Mouse (Mus musculus): ENCODE measurements around the gene Tmeff1. TPM values are rescaled to one million over a fixed set of nuclear protein-coding genes. Genes with fewer than 3 reads are reported as not detected.

The Tmeff1 gene
- polyA plus RNA-seq, 1 experiment: 0.58 TPM

- no peaks in the 10 kb centered on the region for H3K27me3 ChIP-seq (ENCODE audit: control insufficient read depth, insufficient read depth, low read length)
- DNase-seq (ENCODE audit: low read depth in 1 of 2, low spot score in 2 of 2): no peak
- H3K27ac ChIP-seq (ENCODE audit: insufficient read depth, low read length): no peak overlapping the region
- H3K4me3 ChIP-seq (ENCODE audit: extremely low read depth, insufficient read depth, insufficient read length): no peak overlapping the region
- TF ChIP-seq POLR2A (IDR thresholded peaks at IDR 0.05; ENCODE audit: low read depth, low read length): no peak
- TF ChIP-seq CTCF (IDR thresholded peaks at IDR 0.05; ENCODE audit: extremely low read depth, insufficient read depth, insufficient read length, insufficient replicate concordance): no peak
- H3K36me3 ChIP-seq (ENCODE audit: control insufficient read depth, insufficient read depth, low read length): no peaks in the 10 kb centered on the region
- no peaks in the 10 kb centered on the region for H3K4me1 ChIP-seq (ENCODE audit: control insufficient read depth, insufficient read depth, insufficient read length)
- 92% methylated on average over 4 of the region's 4 CpGs for WGBS
Measured at GRCm38 (mm10) chr4:48615483-48615882, 30.5 kb downstream of the Tmeff1 start.

- no peak for DNase-seq (ENCODE audit: low read depth in 1 of 2, low spot score in 2 of 2)
- WGBS: 98% methylated on average over 15 of the region's 15 CpGs
- H3K36me3 ChIP-seq (ENCODE audit: control insufficient read depth, insufficient read depth, low read length): no peaks in the 10 kb centered on the region
- no peak overlapping the region for H3K4me3 ChIP-seq (ENCODE audit: extremely low read depth, insufficient read depth, insufficient read length)
- H3K27me3 ChIP-seq (ENCODE audit: control insufficient read depth, insufficient read depth, low read length): no peaks in the 10 kb centered on the region
- TF ChIP-seq POLR2A (IDR thresholded peaks at IDR 0.05; ENCODE audit: low read depth, low read length) (no peak), CTCF (IDR thresholded peaks at IDR 0.05; ENCODE audit: extremely low read depth, insufficient read depth, insufficient read length, insufficient replicate concordance) (no peak)
- H3K4me1 ChIP-seq (ENCODE audit: control insufficient read depth, insufficient read depth, insufficient read length): no peaks in the 10 kb centered on the region
- H3K27ac ChIP-seq (ENCODE audit: insufficient read depth, low read length): no peak overlapping the region
Measured at GRCm38 (mm10) chr4:48617201-48617600, 32.2 kb downstream of the Tmeff1 start.

- H3K27me3 ChIP-seq (ENCODE audit: control insufficient read depth, insufficient read depth, low read length): no peaks in the 10 kb centered on the region
- no peak for DNase-seq (ENCODE audit: low read depth in 1 of 2, low spot score in 2 of 2)
- no peaks in the 10 kb centered on the region for H3K4me1 ChIP-seq (ENCODE audit: control insufficient read depth, insufficient read depth, insufficient read length)
- no peak overlapping the region for H3K27ac ChIP-seq (ENCODE audit: insufficient read depth, low read length)
- H3K4me3 ChIP-seq (ENCODE audit: extremely low read depth, insufficient read depth, insufficient read length): no peak overlapping the region
- no peak for TF ChIP-seq CTCF (IDR thresholded peaks at IDR 0.05; ENCODE audit: extremely low read depth, insufficient read depth, insufficient read length, insufficient replicate concordance)
- no peak for TF ChIP-seq POLR2A (IDR thresholded peaks at IDR 0.05; ENCODE audit: low read depth, low read length)
- no peaks in the 10 kb centered on the region for H3K36me3 ChIP-seq (ENCODE audit: control insufficient read depth, insufficient read depth, low read length)
- WGBS: 84% methylated on average over 6 of the region's 6 CpGs
Measured at GRCm38 (mm10) chr4:48620121-48620520, 35.1 kb downstream of the Tmeff1 start.

- no peak for DNase-seq (ENCODE audit: low read depth in 1 of 2, low spot score in 2 of 2)
- Histone ChIP-seq H3K36me3 (ENCODE audit: control insufficient read depth, insufficient read depth, low read length) (no peaks in the 10 kb centered on the region), H3K27ac (ENCODE audit: insufficient read depth, low read length) (no peak overlapping the region), H3K4me1 (ENCODE audit: control insufficient read depth, insufficient read depth, insufficient read length) (no peaks in the 10 kb centered on the region), H3K27me3 (ENCODE audit: control insufficient read depth, insufficient read depth, low read length) (no peaks in the 10 kb centered on the region), H3K4me3 (ENCODE audit: extremely low read depth, insufficient read depth, insufficient read length) (no peak overlapping the region)
- TF ChIP-seq CTCF (IDR thresholded peaks at IDR 0.05; ENCODE audit: extremely low read depth, insufficient read depth, insufficient read length, insufficient replicate concordance): no peak
- TF ChIP-seq POLR2A (IDR thresholded peaks at IDR 0.05; ENCODE audit: low read depth, low read length): no peak
- 91% methylated on average over 6 of the region's 6 CpGs for WGBS
Measured at GRCm38 (mm10) chr4:48622246-48622645, 37.3 kb downstream of the Tmeff1 start.

DNA sequence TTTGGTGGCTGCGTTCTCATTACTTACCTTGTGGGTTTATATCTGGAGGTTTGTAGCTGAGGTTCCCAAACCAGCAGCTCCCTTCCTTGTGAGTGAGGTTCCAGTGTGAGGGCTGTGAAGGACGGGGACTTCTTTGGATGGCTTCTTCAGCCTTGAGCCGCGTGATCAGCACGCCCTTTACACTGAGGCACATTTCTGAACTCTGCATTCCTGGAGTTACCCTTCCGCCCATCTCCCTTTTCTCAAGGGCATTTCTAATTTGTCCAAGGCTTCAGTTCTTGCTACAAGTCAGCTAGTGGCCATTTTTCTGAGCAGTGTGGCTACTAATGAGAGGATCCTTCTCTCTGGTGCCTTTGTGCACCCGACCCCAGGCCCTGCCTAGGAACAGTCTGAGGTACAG lies 38.0 kb downstream of the Tmeff1 start:
- Histone ChIP-seq H3K27me3 (ENCODE audit: control insufficient read depth, insufficient read depth, low read length) (no peaks in the 10 kb centered on the region), H3K36me3 (ENCODE audit: control insufficient read depth, insufficient read depth, low read length) (no peaks in the 10 kb centered on the region), H3K4me1 (ENCODE audit: control insufficient read depth, insufficient read depth, insufficient read length) (no peaks in the 10 kb centered on the region), H3K4me3 (ENCODE audit: extremely low read depth, insufficient read depth, insufficient read length) (no peak overlapping the region), H3K27ac (ENCODE audit: insufficient read depth, low read length) (no peak overlapping the region)
- 89% methylated on average over 7 of the region's 7 CpGs for WGBS
- no peak for DNase-seq (ENCODE audit: low read depth in 1 of 2, low spot score in 2 of 2)
- TF ChIP-seq CTCF (IDR thresholded peaks at IDR 0.05; ENCODE audit: extremely low read depth, insufficient read depth, insufficient read length, insufficient replicate concordance) (no peak), POLR2A (IDR thresholded peaks at IDR 0.05; ENCODE audit: low read depth, low read length) (no peak)

DNA sequence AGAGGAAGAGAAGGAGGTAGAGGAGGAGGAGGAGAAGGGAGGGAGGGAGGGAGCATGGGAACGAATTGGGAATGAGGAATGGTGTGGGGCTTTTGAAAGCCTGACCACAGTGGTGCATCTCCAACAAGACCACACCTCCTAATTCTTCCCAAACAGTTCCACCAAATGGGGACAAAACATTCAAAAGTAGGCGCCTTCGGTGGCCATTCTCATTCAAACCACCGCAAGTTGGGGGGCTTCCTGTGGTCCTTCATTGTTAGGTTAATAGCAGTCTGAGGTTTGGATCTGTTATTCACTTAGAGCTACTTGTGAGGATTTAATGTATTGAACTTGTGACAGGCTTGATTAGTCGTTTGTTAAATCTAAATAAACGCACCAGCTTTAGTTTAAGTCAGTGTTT lies 40.0 kb downstream of the Tmeff1 start:
- no peak for DNase-seq (ENCODE audit: low read depth in 1 of 2, low spot score in 2 of 2)
- TF ChIP-seq POLR2A (IDR thresholded peaks at IDR 0.05; ENCODE audit: low read depth, low read length) (no peak), CTCF (IDR thresholded peaks at IDR 0.05; ENCODE audit: extremely low read depth, insufficient read depth, insufficient read length, insufficient replicate concordance) (no peak)
- 93% methylated on average over 6 of the region's 6 CpGs for WGBS

GRCm38 (mm10) chr4:48625836-48626235 lies 40.9 kb downstream of the Tmeff1 start:
- Histone ChIP-seq H3K4me3 (ENCODE audit: extremely low read depth, insufficient read depth, insufficient read length) (no peak overlapping the region), H3K27ac (ENCODE audit: insufficient read depth, low read length) (no peak overlapping the region), H3K27me3 (ENCODE audit: control insufficient read depth, insufficient read depth, low read length) (no peaks in the 10 kb centered on the region), H3K36me3 (ENCODE audit: control insufficient read depth, insufficient read depth, low read length) (no peaks in the 10 kb centered on the region), H3K4me1 (ENCODE audit: control insufficient read depth, insufficient read depth, insufficient read length) (no peaks in the 10 kb centered on the region)
- TF ChIP-seq CTCF (IDR thresholded peaks at IDR 0.05; ENCODE audit: extremely low read depth, insufficient read depth, insufficient read length, insufficient replicate concordance) (no peak), POLR2A (IDR thresholded peaks at IDR 0.05; ENCODE audit: low read depth, low read length) (no peak)
- WGBS: 94% methylated on average over 9 of the region's 9 CpGs
- no peak for DNase-seq (ENCODE audit: low read depth in 1 of 2, low spot score in 2 of 2)

More for the DNA sequence above, 40.0 kb downstream of the Tmeff1 start:
- Histone ChIP-seq H3K27me3 (ENCODE audit: control insufficient read depth, insufficient read depth, low read length) (no peaks in the 10 kb centered on the region), H3K4me1 (ENCODE audit: control insufficient read depth, insufficient read depth, insufficient read length) (no peaks in the 10 kb centered on the region), H3K36me3 (ENCODE audit: control insufficient read depth, insufficient read depth, low read length) (no peaks in the 10 kb centered on the region), H3K27ac (ENCODE audit: insufficient read depth, low read length) (no peak overlapping the region), H3K4me3 (ENCODE audit: extremely low read depth, insufficient read depth, insufficient read length) (no peak overlapping the region)
